Mouse (Mus musculus): ENCODE measurements around the gene Actr10. TPM values are rescaled to one million over a fixed set of nuclear protein-coding genes. Genes with fewer than 3 reads are reported as not detected.

Actr10 gene
- polyA plus RNA-seq (2015; fragmentation: Nextera tagmentation; extraction: Ambion mirVana): 131 and 138 TPM in 2 replicates

GRCm38 (mm10) chr12:70937571-70938384, at the start of gene Actr10:
Gene Actr10 (plus strand): TSS chr12:70937857.

DNA sequence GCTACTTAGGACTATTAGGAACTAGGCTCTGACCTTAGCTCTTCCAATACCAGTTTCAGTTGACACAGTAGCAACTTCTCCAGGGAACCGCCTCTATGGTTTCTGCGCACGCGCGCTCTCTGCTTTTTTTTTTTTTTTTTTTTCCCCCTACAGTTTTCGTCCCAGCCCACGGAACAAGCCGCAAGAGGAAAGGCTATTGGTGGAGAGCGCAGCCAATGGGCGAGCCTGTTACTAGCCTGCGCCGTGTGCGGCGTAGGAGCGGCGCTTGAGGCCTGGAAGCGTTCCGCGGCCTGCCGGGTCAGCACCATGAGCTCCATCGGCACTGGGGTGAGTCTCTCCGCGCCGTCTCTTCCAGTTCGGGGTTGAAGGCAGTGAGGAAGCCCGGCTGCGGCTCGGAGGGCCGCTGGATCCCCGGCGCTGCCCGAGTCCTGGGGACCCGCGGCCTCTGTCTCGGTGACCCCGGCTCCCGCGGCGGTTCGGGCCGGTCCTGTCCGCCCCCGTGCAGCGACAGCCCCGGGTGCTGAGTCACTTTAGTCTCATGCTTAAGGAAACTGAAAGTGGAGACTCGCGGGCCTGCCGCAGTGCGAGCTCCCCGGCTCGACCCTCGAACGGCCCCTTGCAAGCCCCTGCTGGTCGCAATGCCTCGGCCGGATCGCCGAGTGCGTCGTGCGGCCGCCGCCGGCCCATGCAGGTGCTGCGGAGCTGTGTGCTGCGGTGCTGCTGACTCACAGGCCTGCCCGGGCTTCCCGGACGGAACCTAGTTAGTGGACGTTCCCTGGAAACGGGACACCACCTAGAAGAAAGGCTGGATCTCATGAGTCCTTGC, 37.0 kb downstream of the Actr10 start, which contains the start of gene Psma3:
Gene Psma3 (plus strand): TSS at position 181 of the 826 bp plus-strand sequence.

Other genes starting within 250 kb of the Actr10 start
- gene Frmd6, start 112.3 kb upstream of the Actr10 start, polyA plus RNA-seq (2015; fragmentation: Nextera tagmentation; extraction: Ambion mirVana): 4.8 and 5.9 TPM in 2 replicates
- 422 and 425 TPM in 2 replicates for gene Psma3, start 36.8 kb downstream of the Actr10 start, polyA plus RNA-seq (2015; fragmentation: Nextera tagmentation; extraction: Ambion mirVana)
- 39.8 and 44.3 TPM in 2 replicates for gene Arid4a, start 78.1 kb downstream of the Actr10 start, polyA plus RNA-seq (2015; fragmentation: Nextera tagmentation; extraction: Ambion mirVana)
- not detected in 2 replicates for gene Tomm20l, start 173.6 kb downstream of the Actr10 start, polyA plus RNA-seq (2015; fragmentation: Nextera tagmentation; extraction: Ambion mirVana)
- gene Timm9, start 198.8 kb downstream of the Actr10 start, polyA plus RNA-seq (2015; fragmentation: Nextera tagmentation; extraction: Ambion mirVana): 56.6 and 61.5 TPM in 2 replicates
- 7.2 and 7.7 TPM in 2 replicates for gene 2700049A03Rik, start 199.0 kb downstream of the Actr10 start, polyA plus RNA-seq (2015; fragmentation: Nextera tagmentation; extraction: Ambion mirVana)